Mouse (Mus musculus): Measurements from ENCODE around the gene Mthfd2l. TPM values are rescaled to one million over a fixed set of nuclear protein-coding genes. Genes with fewer than 3 reads are reported as not detected.

The Mthfd2l gene
- polyA plus RNA-seq, 1 experiment from 2014 or later = 56.4 TPM

- 88% methylated on average over 2 of the region's 2 CpGs for WGBS
- Histone ChIP-seq H3K27me3 (ENCODE audit: poor library complexity, severe bottlenecking) (no peaks in the 10 kb centered on the region), H3K4me3 (no peak overlapping the region), H3K9me3 (no peaks in the 10 kb centered on the region), H3K36me3 (replicated peaks) (no peaks in the 10 kb centered on the region), H3K4me1 (no peaks in the 10 kb centered on the region), H3K27ac (no peak overlapping the region)
- DNase-seq (ENCODE audit: extremely low spot score, low spot score) = no peak
These were observed 104.4 kb downstream of the Mthfd2l start for GRCm38 (mm10) chr5:91035341-91035740.

GRCm38 (mm10) chr5:91036628-91037027 lies 105.7 kb downstream of the Mthfd2l start:
- H3K4me3 ChIP-seq = no peak overlapping the region
- no peaks in the 10 kb centered on the region for H3K36me3 ChIP-seq (replicated peaks)
- DNase-seq (ENCODE audit: extremely low spot score, low spot score) = no peak
- no peak overlapping the region for H3K27ac ChIP-seq
- no peaks in the 10 kb centered on the region for H3K9me3 ChIP-seq
- H3K27me3 ChIP-seq (ENCODE audit: poor library complexity, severe bottlenecking) = no peaks in the 10 kb centered on the region
- H3K4me1 ChIP-seq = no peaks in the 10 kb centered on the region
- WGBS = 95% methylated on average over 4 of the region's 4 CpGs

GRCm38 (mm10) chr5:91037756-91038155 lies 106.8 kb downstream of the Mthfd2l start:
- 79% methylated on average over 2 of the region's 2 CpGs for WGBS
- no peaks in the 10 kb centered on the region for H3K9me3 ChIP-seq

GRCm38 (mm10) chr5:91038547-91038946 lies 107.6 kb downstream of the Mthfd2l start:
- no peak for DNase-seq (ENCODE audit: extremely low spot score, low spot score)
- Histone ChIP-seq H3K27me3 (ENCODE audit: poor library complexity, severe bottlenecking) (no peaks in the 10 kb centered on the region), H3K9me3 (no peaks in the 10 kb centered on the region), H3K4me3 (no peak overlapping the region), H3K4me1 (no peaks in the 10 kb centered on the region), H3K27ac (no peak overlapping the region), H3K36me3 (replicated peaks) (no peaks in the 10 kb centered on the region)
- 24% methylated on average over 2 of the region's 2 CpGs for WGBS

More at GRCm38 (mm10) chr5:91037756-91038155, 106.8 kb downstream of the Mthfd2l start:
- no peaks in the 10 kb centered on the region for H3K27me3 ChIP-seq (ENCODE audit: poor library complexity, severe bottlenecking)
- no peak overlapping the region for H3K27ac ChIP-seq
- no peak for DNase-seq (ENCODE audit: extremely low spot score, low spot score)
- no peaks in the 10 kb centered on the region for H3K4me1 ChIP-seq
- no peaks in the 10 kb centered on the region for H3K36me3 ChIP-seq (replicated peaks)
- no peak overlapping the region for H3K4me3 ChIP-seq

GRCm38 (mm10) chr5:91038963-91039362 lies 108.0 kb downstream of the Mthfd2l start:
- WGBS = 88% methylated on average over 2 of the region's 2 CpGs
- no peaks in the 10 kb centered on the region for H3K36me3 ChIP-seq (replicated peaks)
- DNase-seq (ENCODE audit: extremely low spot score, low spot score) = no peak

GRCm38 (mm10) chr5:91047987-91048386 lies 117.1 kb downstream of the Mthfd2l start:
- Histone ChIP-seq H3K4me1 (no peaks in the 10 kb centered on the region), H3K9me3 (no peaks in the 10 kb centered on the region), H3K27me3 (ENCODE audit: poor library complexity, severe bottlenecking) (no peaks in the 10 kb centered on the region), H3K27ac (no peak overlapping the region), H3K36me3 (replicated peaks) (no peaks in the 10 kb centered on the region), H3K4me3 (no peak overlapping the region)
- 90% methylated on average over 6 of the region's 6 CpGs for WGBS
- no peak for DNase-seq (ENCODE audit: extremely low spot score, low spot score)

More at GRCm38 (mm10) chr5:91038963-91039362, 108.0 kb downstream of the Mthfd2l start:
- no peak overlapping the region for H3K27ac ChIP-seq
- H3K4me1 ChIP-seq = no peaks in the 10 kb centered on the region
- H3K4me3 ChIP-seq = no peak overlapping the region
- H3K27me3 ChIP-seq (ENCODE audit: poor library complexity, severe bottlenecking) = no peaks in the 10 kb centered on the region
- no peaks in the 10 kb centered on the region for H3K9me3 ChIP-seq

GRCm38 (mm10) chr5:91048397-91048796 lies 117.5 kb downstream of the Mthfd2l start:
- no peak overlapping the region for H3K27ac ChIP-seq
- no peaks in the 10 kb centered on the region for H3K4me1 ChIP-seq
- WGBS = 90% methylated on average over 8 of the region's 8 CpGs
- no peak overlapping the region for H3K4me3 ChIP-seq
- DNase-seq (ENCODE audit: extremely low spot score, low spot score) = no peak
- H3K9me3 ChIP-seq = no peaks in the 10 kb centered on the region
- H3K36me3 ChIP-seq (replicated peaks) = no peaks in the 10 kb centered on the region
- no peaks in the 10 kb centered on the region for H3K27me3 ChIP-seq (ENCODE audit: poor library complexity, severe bottlenecking)

Other genes starting within 250 kb of the Mthfd2l start
- gene Cxcl5, start 171.8 kb upstream of the Mthfd2l start, polyA plus RNA-seq (2016; fragmentation: Nextera tagmentation; extraction: Ambion mirVana) = 0.17 and 0.18 TPM in 2 replicates
- 5.9 and 7.8 TPM in 2 replicates for gene Ppbp, start 162.6 kb upstream of the Mthfd2l start, polyA plus RNA-seq (2016; fragmentation: Nextera tagmentation; extraction: Ambion mirVana)
- 42.4 and 54.1 TPM in 2 replicates for gene Pf4, start 158.7 kb upstream of the Mthfd2l start, polyA plus RNA-seq (2016; fragmentation: Nextera tagmentation; extraction: Ambion mirVana)
- not detected in 2 replicates for gene Cxcl3, start 145.0 kb upstream of the Mthfd2l start, polyA plus RNA-seq (2016; fragmentation: Nextera tagmentation; extraction: Ambion mirVana)
- gene Cxcl15, start 136.6 kb upstream of the Mthfd2l start, polyA plus RNA-seq (2016; fragmentation: Nextera tagmentation; extraction: Ambion mirVana) = not detected in 2 replicates
- not detected in 2 replicates for gene Cxcl1, start 39.9 kb upstream of the Mthfd2l start, polyA plus RNA-seq (2016; fragmentation: Nextera tagmentation; extraction: Ambion mirVana)
- gene Cxcl2, start 27.2 kb upstream of the Mthfd2l start, polyA plus RNA-seq (2016; fragmentation: Nextera tagmentation; extraction: Ambion mirVana) = not detected in 2 replicates
- 0.10 and 0.34 TPM in 2 replicates for gene Epgn, start 96.3 kb downstream of the Mthfd2l start, polyA plus RNA-seq (2016; fragmentation: Nextera tagmentation; extraction: Ambion mirVana)
- 0.07 TPM in 1 of 2 replicates, not detected in the other for gene Ereg, start 143.5 kb downstream of the Mthfd2l start, polyA plus RNA-seq (2016; fragmentation: Nextera tagmentation; extraction: Ambion mirVana)
- gene Areg, start 208.5 kb downstream of the Mthfd2l start, polyA plus RNA-seq (2016; fragmentation: Nextera tagmentation; extraction: Ambion mirVana) = not detected in 2 replicates

All from forebrain, embryonic 10.5 days (tissue).